Mouse (Mus musculus): ENCODE results near the gene Arhgap4. TPM values are rescaled to one million over a fixed set of nuclear protein-coding genes. Genes with fewer than 3 reads are reported as not detected.

Arhgap4 gene
- polyA plus RNA-seq (2012; rRNA removed), result 6.4 and 7.3 TPM in 2 replicates

GRCm38 (mm10) chrX:73921823-73922549, at the start of gene Arhgap4, which contains the start of gene Naa10:
Gene Arhgap4 (minus strand): TSS chrX:73921870.
Gene Naa10 (minus strand): TSS chrX:73921944.
- DNase-seq (ENCODE audit: extremely low spot score in 1 of 2, low spot score in 1 of 2), result peak; percentile 76 to 90

GRCm38 (mm10) chrX:73970781-73971180, 49.1 kb upstream of the Arhgap4 start:
- no peak for DNase-seq (ENCODE audit: extremely low spot score in 1 of 2, low spot score in 1 of 2)

GRCm38 (mm10) chrX:73969729-73970128, 48.1 kb upstream of the Arhgap4 start:
- DNase-seq (ENCODE audit: extremely low spot score in 1 of 2, low spot score in 1 of 2), result no peak

- no peak for DNase-seq (ENCODE audit: extremely low spot score in 1 of 2, low spot score in 1 of 2)
These were observed 47.5 kb upstream of the Arhgap4 start for GRCm38 (mm10) chrX:73969167-73969566.

GRCm38 (mm10) chrX:73967177-73968075, 45.8 kb upstream of the Arhgap4 start:
- peak; percentile 84 to 89 for DNase-seq (ENCODE audit: extremely low spot score in 1 of 2, low spot score in 1 of 2)

- DNase-seq (ENCODE audit: extremely low spot score in 1 of 2, low spot score in 1 of 2), result peak; percentile 79 to 90
These were observed 44.8 kb upstream of the Arhgap4 start, which contains the start of gene Hcfc1 for GRCm38 (mm10) chrX:73966248-73967176. Gene Hcfc1 (minus strand): TSS chrX:73966357.

- DNase-seq (ENCODE audit: extremely low spot score in 1 of 2, low spot score in 1 of 2), result peak; percentile 49 to 77
These were observed 43.6 kb upstream of the Arhgap4 start for GRCm38 (mm10) chrX:73965307-73965706.

- no peak for DNase-seq (ENCODE audit: extremely low spot score in 1 of 2, low spot score in 1 of 2)
These were observed 42.7 kb upstream of the Arhgap4 start for GRCm38 (mm10) chrX:73964363-73964762.

- no peak for DNase-seq (ENCODE audit: extremely low spot score in 1 of 2, low spot score in 1 of 2)
These were observed 33.3 kb upstream of the Arhgap4 start for GRCm38 (mm10) chrX:73954988-73955387.

- DNase-seq (ENCODE audit: extremely low spot score in 1 of 2, low spot score in 1 of 2), result no peak
These were observed 30.9 kb upstream of the Arhgap4 start for GRCm38 (mm10) chrX:73952603-73953002.

GRCm38 (mm10) chrX:73949341-73949740, 27.7 kb upstream of the Arhgap4 start:
- DNase-seq (ENCODE audit: extremely low spot score in 1 of 2, low spot score in 1 of 2), result no peak

GRCm38 (mm10) chrX:73948647-73949046, 27.0 kb upstream of the Arhgap4 start:
- DNase-seq (ENCODE audit: extremely low spot score in 1 of 2, low spot score in 1 of 2), result peak in 1 of 2 experiments; percentile 69

GRCm38 (mm10) chrX:73946896-73947295, 25.2 kb upstream of the Arhgap4 start:
- no peak for DNase-seq (ENCODE audit: extremely low spot score in 1 of 2, low spot score in 1 of 2)

GRCm38 (mm10) chrX:73942294-73942693, 20.6 kb upstream of the Arhgap4 start:
- DNase-seq (ENCODE audit: extremely low spot score in 1 of 2, low spot score in 1 of 2), result no peak

- no peak for DNase-seq (ENCODE audit: extremely low spot score in 1 of 2, low spot score in 1 of 2)
These were observed 20.2 kb upstream of the Arhgap4 start for GRCm38 (mm10) chrX:73941860-73942259.

- no peak for DNase-seq (ENCODE audit: extremely low spot score in 1 of 2, low spot score in 1 of 2)
These were observed 10.2 kb upstream of the Arhgap4 start for GRCm38 (mm10) chrX:73931871-73932270.

- no peak for DNase-seq (ENCODE audit: extremely low spot score in 1 of 2, low spot score in 1 of 2)
These were observed 8.9 kb upstream of the Arhgap4 start, which contains the start of gene Renbp for GRCm38 (mm10) chrX:73930402-73931062. Gene Renbp (minus strand): TSS chrX:73930850.

GRCm38 (mm10) chrX:73922550-73922882, 846 bp upstream of the Arhgap4 start:
- DNase-seq (ENCODE audit: extremely low spot score in 1 of 2, low spot score in 1 of 2), result no peak

- DNase-seq (ENCODE audit: extremely low spot score in 1 of 2, low spot score in 1 of 2), result peak in 1 of 2 experiments; percentile 8
These were observed 316 bp downstream of the Arhgap4 start for GRCm38 (mm10) chrX:73921285-73921822.

Measured in frontal cortex, adult 2 months (tissue).